Mouse (Mus musculus) E14TG2a.4 (cell line): ENCODE measurements around the gene Vwc2l.

ENCODE experiments used
- H3K27me3 ChIP-seq: 2 replicates; pipeline ENCODE4 v1.6.1; 2014; ENCODE audit warnings: low read length, control low read depth; ENCODE audit not compliant: insufficient read depth
- H3K36me3 ChIP-seq: 2 replicates; pipeline ENCODE4 v1.6.1; 2014; ENCODE audit warnings: low read length, control low read depth; ENCODE audit not compliant: insufficient read depth
- H3K4me1 ChIP-seq: replicated peaks from 2 replicates; pipeline ENCODE4 v1.6.1; 2014; ENCODE audit warnings: low read depth, low read length, control low read depth
- H3K4me3 ChIP-seq: replicated peaks from 2 replicates; pipeline ENCODE4 v1.5.1; 2014; ENCODE audit warnings: mild to moderate bottlenecking, low read length
- H3K9me3 ChIP-seq: 2 replicates; pipeline ENCODE4 v1.6.1; 2014; ENCODE audit warnings: low read length, control low read depth
- CTCF ChIP-seq: conservative IDR thresholded peaks from 2 replicates; pipeline ENCODE4 v1.5.1; 2014; ENCODE audit warnings: low read length
- NANOG ChIP-seq: IDR thresholded peaks from 2 replicates; pipeline ENCODE4 v1.6.1; 2014; ENCODE audit warnings: borderline replicate concordance, low read length, mixed read lengths
- POU5F1 ChIP-seq: IDR thresholded peaks from 2 replicates; pipeline ENCODE4 v1.6.1; 2014; ENCODE audit warnings: low read length, borderline replicate concordance

Gene Vwc2l

DNA sequence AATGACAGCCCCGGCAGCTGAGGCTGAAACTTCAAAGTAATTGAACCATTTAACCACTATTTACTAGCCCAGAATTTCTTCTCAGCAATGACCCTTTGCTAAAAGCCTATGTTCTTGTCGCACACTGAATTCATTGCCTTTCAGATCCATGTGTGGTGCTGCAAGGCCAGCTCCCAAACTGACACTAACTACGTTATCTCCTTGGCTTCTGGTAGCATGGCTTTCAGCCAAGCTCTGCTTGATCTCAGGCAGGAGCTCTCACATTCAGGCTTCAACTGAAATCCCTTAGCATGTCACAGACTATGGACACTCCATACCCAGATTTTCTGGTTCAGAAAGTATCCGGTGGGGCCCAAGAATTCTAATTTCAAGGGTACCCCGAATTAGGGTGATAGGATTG lies 140.6 kb downstream of the Vwc2l start:
- H3K4me1 ChIP-seq = peaks cover 26% of the 10 kb centered on the region
- H3K9me3 ChIP-seq = no peaks in the 10 kb centered on the region
- H3K36me3 ChIP-seq = no peaks in the 10 kb centered on the region
- TF ChIP-seq CTCF (no peak), NANOG (no peak)
- H3K27me3 ChIP-seq = no peaks in the 10 kb centered on the region
- H3K4me3 ChIP-seq = no peak overlapping the region

DNA sequence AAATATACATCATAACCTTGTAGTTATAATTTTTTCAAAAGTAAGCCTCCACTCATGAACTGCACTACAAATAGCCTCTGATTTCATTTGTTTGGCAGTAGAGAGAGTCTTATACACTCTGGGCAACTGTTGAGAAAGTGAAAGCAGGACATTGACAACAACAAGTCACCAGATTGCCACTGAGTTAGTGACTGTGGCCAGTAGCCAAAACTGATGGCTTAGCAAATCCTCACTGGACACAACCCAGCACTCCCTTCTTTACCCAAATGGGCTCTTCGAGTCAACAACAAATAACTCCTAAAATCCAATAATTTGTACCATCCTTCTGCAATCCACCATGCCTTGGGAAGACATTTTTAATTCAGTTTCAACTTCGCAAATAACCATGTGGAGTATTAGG lies 155.0 kb downstream of the Vwc2l start:
- Histone ChIP-seq H3K4me1 (no peaks in the 10 kb centered on the region), H3K9me3 (no peaks in the 10 kb centered on the region), H3K27me3 (no peaks in the 10 kb centered on the region), H3K4me3 (no peak overlapping the region), H3K36me3 (no peaks in the 10 kb centered on the region)
- TF ChIP-seq POU5F1 (no peak), CTCF (no peak), NANOG (no peak)

DNA sequence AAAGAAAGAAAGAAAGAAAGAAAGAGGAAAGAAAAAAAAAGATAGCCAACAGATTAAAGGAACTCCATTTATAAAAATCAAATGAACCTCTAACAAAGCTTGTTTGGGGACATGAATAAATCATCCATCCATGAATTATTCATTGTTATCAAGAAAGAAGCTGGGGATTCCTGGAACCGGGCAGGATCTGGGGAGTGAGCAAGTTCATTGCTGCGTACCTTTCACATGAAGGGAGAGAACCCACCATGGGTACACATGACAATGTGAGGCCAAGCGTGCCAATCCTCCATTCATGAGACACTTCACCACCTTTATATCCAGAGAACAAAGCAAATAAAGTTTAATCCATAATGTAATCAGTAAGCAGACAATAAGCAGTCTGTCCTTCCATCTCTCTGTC lies 155.8 kb downstream of the Vwc2l start:
- H3K4me3 ChIP-seq = no peak overlapping the region
- H3K9me3 ChIP-seq = no peaks in the 10 kb centered on the region
- no peaks in the 10 kb centered on the region for H3K36me3 ChIP-seq
- TF ChIP-seq POU5F1 = no peak
- TF ChIP-seq NANOG = no peak
- no peak for TF ChIP-seq CTCF
- H3K27me3 ChIP-seq = no peaks in the 10 kb centered on the region
- H3K4me1 ChIP-seq = no peaks in the 10 kb centered on the region

DNA sequence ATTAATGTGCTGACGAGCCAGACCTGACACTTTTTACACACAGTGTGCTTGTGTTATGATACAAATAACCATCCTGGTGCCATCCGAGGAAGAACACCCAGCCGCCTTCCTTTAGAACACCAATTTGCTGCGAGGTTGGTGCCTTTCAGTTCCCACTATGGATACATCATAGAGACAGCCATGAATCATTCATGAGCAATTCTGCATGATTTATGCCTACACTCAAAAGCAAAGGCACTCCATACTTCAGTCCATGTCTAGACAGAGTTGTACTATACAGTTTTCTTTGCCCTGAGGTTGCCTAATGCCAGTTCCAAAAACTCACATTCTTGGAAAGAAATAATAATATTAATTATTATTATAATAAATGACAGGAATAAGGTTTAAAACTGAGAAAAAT lies 158.6 kb downstream of the Vwc2l start:
- Histone ChIP-seq H3K36me3 (no peaks in the 10 kb centered on the region), H3K4me1 (no peaks in the 10 kb centered on the region), H3K4me3 (no peak overlapping the region), H3K9me3 (no peaks in the 10 kb centered on the region), H3K27me3 (no peaks in the 10 kb centered on the region)
- TF ChIP-seq NANOG (no peak), CTCF (no peak), POU5F1 (no peak)

DNA sequence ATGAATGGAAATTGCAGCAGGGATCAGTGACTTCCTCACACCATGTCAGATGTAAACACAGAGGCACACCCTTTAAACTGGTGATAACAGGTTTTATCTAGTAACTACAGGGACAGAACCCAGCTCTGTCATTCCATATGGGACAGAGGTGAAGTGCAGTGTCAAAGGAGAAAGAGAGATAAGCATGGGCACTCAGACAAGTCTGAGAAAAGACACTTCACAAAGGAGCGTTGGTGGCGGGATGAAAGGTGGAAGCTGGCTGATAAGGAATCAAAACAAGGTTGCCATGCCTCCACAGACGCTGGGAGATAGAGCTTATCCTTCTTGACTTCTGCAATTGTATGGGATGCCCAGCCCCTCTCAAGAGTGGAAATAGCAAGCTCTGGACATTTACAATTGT lies 176.8 kb downstream of the Vwc2l start:
- Histone ChIP-seq H3K4me3 (no peak overlapping the region), H3K27me3 (no peaks in the 10 kb centered on the region), H3K9me3 (no peaks in the 10 kb centered on the region), H3K36me3 (no peaks in the 10 kb centered on the region), H3K4me1 (no peaks in the 10 kb centered on the region)
- TF ChIP-seq CTCF = no peak
- TF ChIP-seq POU5F1 = no peak
- no peak for TF ChIP-seq NANOG

GRCm38 (mm10) chr1:70907366-70907765 lies 181.9 kb downstream of the Vwc2l start:
- Histone ChIP-seq H3K4me3 (no peak overlapping the region), H3K36me3 (no peaks in the 10 kb centered on the region), H3K27me3 (no peaks in the 10 kb centered on the region), H3K4me1 (no peaks in the 10 kb centered on the region), H3K9me3 (no peaks in the 10 kb centered on the region; the same call in 1 of the 2 replicates)
- TF ChIP-seq POU5F1 (no peak), CTCF (no peak), NANOG (no peak)

DNA sequence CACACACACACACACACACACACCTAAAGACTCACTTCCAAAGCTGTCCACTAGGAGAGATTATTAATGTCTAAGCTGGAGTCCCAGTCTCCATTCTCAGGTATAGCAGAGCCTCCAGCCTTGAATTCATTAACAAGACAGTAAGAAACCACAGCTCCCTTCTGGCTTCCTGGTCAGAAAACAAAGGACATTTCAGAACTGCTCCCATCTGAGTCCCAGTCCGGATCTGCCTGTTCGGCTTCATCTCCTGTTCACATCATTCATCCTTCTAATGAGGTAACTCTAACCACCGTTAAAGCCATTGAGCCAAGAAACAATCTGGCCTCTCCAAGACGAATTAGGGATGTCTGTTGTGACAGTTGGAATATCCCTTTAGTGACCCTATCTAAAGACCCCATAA lies 185.7 kb downstream of the Vwc2l start:
- H3K4me1 ChIP-seq = no peaks in the 10 kb centered on the region
- H3K9me3 ChIP-seq = no peaks in the 10 kb centered on the region; the same call in 1 of the 2 replicates
- no peaks in the 10 kb centered on the region for H3K27me3 ChIP-seq
- TF ChIP-seq POU5F1 = no peak
- no peak for TF ChIP-seq NANOG
- TF ChIP-seq CTCF = no peak
- H3K4me3 ChIP-seq = no peak overlapping the region
- no peaks in the 10 kb centered on the region for H3K36me3 ChIP-seq

DNA sequence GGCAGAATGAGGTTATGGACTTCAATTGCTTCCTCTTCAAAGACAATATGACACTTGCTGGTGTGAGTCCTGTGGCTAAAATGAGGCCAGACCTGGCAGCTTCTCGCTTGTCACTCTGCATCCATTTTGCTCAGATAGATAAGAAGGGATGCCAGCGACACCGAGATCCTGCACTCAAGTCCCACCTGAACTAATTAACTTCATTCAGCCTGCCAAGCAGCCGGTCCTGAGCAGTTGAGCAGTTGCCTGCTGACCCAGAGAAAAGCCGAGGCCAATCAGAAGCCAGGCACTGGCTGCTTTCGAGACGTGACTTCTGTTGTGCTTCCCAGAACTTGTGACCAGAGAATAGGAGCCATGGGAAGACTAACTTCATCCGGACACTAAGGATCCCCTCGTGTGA lies 187.6 kb downstream of the Vwc2l start:
- H3K4me1 ChIP-seq = no peaks in the 10 kb centered on the region
- no peaks in the 10 kb centered on the region for H3K36me3 ChIP-seq
- TF ChIP-seq CTCF = no peak
- TF ChIP-seq NANOG = no peak
- TF ChIP-seq POU5F1 = no peak
- H3K4me3 ChIP-seq = no peak overlapping the region
- H3K9me3 ChIP-seq = no peaks in the 10 kb centered on the region; the same call in 1 of the 2 replicates
- no peaks in the 10 kb centered on the region for H3K27me3 ChIP-seq

GRCm38 (mm10) chr1:70918173-70919036 lies 192.9 kb downstream of the Vwc2l start:
- no peaks in the 10 kb centered on the region for H3K4me1 ChIP-seq
- H3K4me3 ChIP-seq = no peak overlapping the region
- no peaks in the 10 kb centered on the region for H3K9me3 ChIP-seq
- no peaks in the 10 kb centered on the region for H3K36me3 ChIP-seq
- no peaks in the 10 kb centered on the region for H3K27me3 ChIP-seq
- no peak for TF ChIP-seq POU5F1
- TF ChIP-seq NANOG = no peak
- no peak for TF ChIP-seq CTCF
